Mouse (Mus musculus): ENCODE data around the gene Usp6nl. TPM values are rescaled to one million over a fixed set of nuclear protein-coding genes. Genes with fewer than 3 reads are reported as not detected.
A peak's percentile ranks its signal among the peaks of the same experiment; 100 is the strongest.

Gene Usp6nl
- polyA plus RNA-seq, 2 experiments: 2.8 to 3.3 TPM

DNA sequence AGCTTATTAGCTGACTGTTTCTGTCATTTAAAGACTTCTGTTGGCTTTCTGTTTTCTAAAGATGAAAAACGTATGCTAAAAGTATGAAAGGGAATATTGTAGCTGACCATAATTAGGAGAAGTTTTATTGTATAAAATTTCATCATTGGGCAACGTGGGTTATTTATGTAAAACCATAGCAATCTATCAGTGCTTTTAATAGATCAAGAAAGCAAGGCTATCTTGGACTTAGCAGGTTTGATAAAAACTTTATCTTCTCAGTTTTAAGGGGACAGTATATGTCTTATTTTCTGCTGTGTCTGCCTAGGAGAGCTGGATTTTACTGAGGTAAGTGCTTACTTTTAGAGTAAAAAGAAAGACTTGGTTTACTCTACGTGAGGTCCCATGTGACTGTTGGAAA is 14.2 kb downstream of the Usp6nl start:
- Histone ChIP-seq H3K4me3 (ENCODE audit: insufficient read depth in 1 of 2, low read depth in 2 of 2, low read length in 2 of 2) (no peak overlapping the region), H3K27ac (no peak overlapping the region), H3K36me3 (replicated peaks; ENCODE audit: control insufficient read depth, insufficient read depth, low read depth) (peaks cover 3% of the 10 kb centered on the region), H3K4me1 (replicated peaks; ENCODE audit: control insufficient read depth in 2 of 2, insufficient read depth in 2 of 2, low read length in 1 of 2) (peaks cover 30 to 36% of the 10 kb centered on the region in 2 experiments), H3K4me2 (ENCODE audit: low read depth) (no peak overlapping the region), H3K27me3 (ENCODE audit: control insufficient read depth, insufficient read depth, low read length) (no peaks in the 10 kb centered on the region), H3K9ac (replicated peaks) (no peak overlapping the region), H3K9me3 (ENCODE audit: control insufficient read depth, low read length) (no peaks in the 10 kb centered on the region)
- ATAC-seq (ENCODE audit: insufficient read depth): no peak
- 56% methylated on average over 3 of the region's 3 CpGs for WGBS (ENCODE audit: insufficient replicate concordance)
- DNase-seq (ENCODE audit: low read depth in 3 of 3, low spot score in 3 of 3): no peak
- TF ChIP-seq EP300 (IDR thresholded peaks at IDR 0.05; ENCODE audit: low read depth): no peak
- TF ChIP-seq CTCF (IDR thresholded peaks at IDR 0.05; ENCODE audit: low read depth): no peak

DNA sequence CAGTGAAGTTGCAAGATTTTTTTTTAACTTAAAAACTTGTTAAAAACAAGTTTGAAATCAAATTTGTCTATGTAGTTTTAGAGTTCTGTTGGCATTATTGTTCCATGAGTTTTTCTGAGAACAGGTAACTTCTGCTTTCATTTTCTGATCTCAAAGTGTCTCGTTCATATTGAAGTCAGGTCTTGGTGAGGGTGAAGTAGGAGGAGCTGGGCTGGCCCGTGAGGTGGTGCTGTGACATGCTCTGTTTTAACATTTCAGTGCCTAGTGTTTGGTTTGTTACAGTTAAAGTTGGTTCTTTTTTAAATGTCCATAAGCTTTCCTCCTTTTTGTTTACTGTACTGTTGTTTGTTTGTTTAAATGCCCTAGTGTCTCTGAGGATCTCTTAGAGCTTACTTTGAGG is 15.0 kb downstream of the Usp6nl start:
- 71% methylated on average over 2 of the region's 2 CpGs for WGBS (ENCODE audit: insufficient replicate concordance)
- H3K4me1 ChIP-seq (replicated peaks; ENCODE audit: control insufficient read depth in 2 of 2, insufficient read depth in 2 of 2, low read length in 1 of 2): peaks cover 23 to 29% of the 10 kb centered on the region in 2 experiments
- H3K27ac ChIP-seq: no peak overlapping the region
- no peaks in the 10 kb centered on the region for H3K27me3 ChIP-seq (ENCODE audit: control insufficient read depth, insufficient read depth, low read length)
- no peak overlapping the region for H3K4me2 ChIP-seq (ENCODE audit: low read depth)
- DNase-seq (ENCODE audit: low read depth in 3 of 3, low spot score in 3 of 3) (no peak), ATAC-seq (ENCODE audit: insufficient read depth) (no peak)
- peaks cover 3% of the 10 kb centered on the region for H3K36me3 ChIP-seq (replicated peaks; ENCODE audit: control insufficient read depth, insufficient read depth, low read depth)
- no peak for TF ChIP-seq EP300 (IDR thresholded peaks at IDR 0.05; ENCODE audit: low read depth)
- no peak for TF ChIP-seq CTCF (IDR thresholded peaks at IDR 0.05; ENCODE audit: low read depth)
- H3K9ac ChIP-seq (replicated peaks): no peak overlapping the region
- H3K4me3 ChIP-seq (ENCODE audit: insufficient read depth in 1 of 2, low read depth in 2 of 2, low read length in 2 of 2): no peak overlapping the region
- no peaks in the 10 kb centered on the region for H3K9me3 ChIP-seq (ENCODE audit: control insufficient read depth, low read length)

DNA sequence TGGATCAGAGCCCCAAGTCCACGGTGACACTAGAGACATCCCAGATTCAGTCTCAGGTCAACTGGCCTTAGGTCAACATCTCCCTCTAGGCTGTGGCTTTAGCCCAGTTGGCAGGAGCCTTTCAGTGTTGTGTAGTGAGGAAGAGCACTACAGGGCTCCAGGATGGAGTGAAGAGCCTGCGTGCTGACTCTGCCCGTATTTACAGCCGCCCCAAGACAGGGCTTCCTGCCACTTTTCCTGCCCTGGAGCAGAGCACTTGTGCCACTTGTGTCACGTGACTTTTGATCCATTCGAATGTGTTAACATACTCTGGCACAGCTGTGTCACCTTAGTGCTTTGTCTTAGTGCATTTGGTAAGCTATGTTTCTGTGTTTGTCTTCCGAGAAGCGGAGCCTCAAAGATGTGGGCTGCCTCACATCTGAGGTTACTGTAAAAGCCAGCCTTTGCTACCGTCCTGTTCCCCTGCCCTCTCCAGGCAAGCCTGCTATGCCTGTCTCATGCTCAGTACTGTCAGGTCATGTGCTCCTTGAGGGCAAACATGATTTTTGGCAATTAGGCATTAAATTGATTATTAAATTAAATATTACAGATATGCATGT is 15.7 kb downstream of the Usp6nl start:
- Histone ChIP-seq H3K4me3 (ENCODE audit: insufficient read depth in 1 of 2, low read depth in 2 of 2, low read length in 2 of 2) (no peak overlapping the region), H3K4me2 (ENCODE audit: low read depth) (no peak overlapping the region), H3K9me3 (ENCODE audit: control insufficient read depth, low read length) (no peaks in the 10 kb centered on the region), H3K36me3 (replicated peaks; ENCODE audit: control insufficient read depth, insufficient read depth, low read depth) (peaks cover 3% of the 10 kb centered on the region), H3K9ac (replicated peaks) (no peak overlapping the region), H3K27ac (no peak overlapping the region), H3K27me3 (ENCODE audit: control insufficient read depth, insufficient read depth, low read length) (no peaks in the 10 kb centered on the region), H3K4me1 (replicated peaks; ENCODE audit: control insufficient read depth in 2 of 2, insufficient read depth in 2 of 2, low read length in 1 of 2) (peaks cover 16 to 22% of the 10 kb centered on the region in 2 experiments)
- no peak for DNase-seq (ENCODE audit: low read depth in 3 of 3, low spot score in 3 of 3)
- 72% methylated on average over 9 of the region's 9 CpGs for WGBS (ENCODE audit: insufficient replicate concordance)
- ATAC-seq (ENCODE audit: insufficient read depth): peak; percentile 16; the same call in 1 of the 2 replicates
- TF ChIP-seq EP300 (IDR thresholded peaks at IDR 0.05; ENCODE audit: low read depth) (no peak), CTCF (IDR thresholded peaks at IDR 0.05; ENCODE audit: low read depth) (no peak)

DNA sequence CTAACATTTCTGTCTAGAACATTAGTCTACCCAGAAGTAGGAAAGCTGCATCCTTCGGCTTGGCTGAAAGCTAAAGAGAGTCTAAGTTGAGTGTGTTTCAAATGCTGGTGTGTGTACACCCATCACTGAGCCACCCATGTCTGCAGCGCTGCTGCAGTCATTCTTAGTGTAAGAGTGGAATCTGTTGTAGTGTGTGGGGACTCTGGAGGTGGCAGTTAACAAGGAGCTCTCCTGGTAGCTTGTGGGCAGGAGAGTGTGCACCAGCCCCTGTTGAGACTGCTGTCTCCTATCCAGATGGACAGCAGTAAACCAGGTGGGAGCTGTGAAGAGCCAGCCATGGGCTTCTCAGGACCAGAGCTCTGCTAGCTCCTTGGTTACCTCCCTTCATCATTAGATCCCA is 18.0 kb downstream of the Usp6nl start:
- Histone ChIP-seq H3K27me3 (ENCODE audit: control insufficient read depth, insufficient read depth, low read length) (no peaks in the 10 kb centered on the region), H3K27ac (no peak overlapping the region), H3K4me2 (ENCODE audit: low read depth) (no peak overlapping the region), H3K4me1 (replicated peaks; ENCODE audit: control insufficient read depth in 2 of 2, insufficient read depth in 2 of 2, low read length in 1 of 2) (peaks cover 3 to 7% of the 10 kb centered on the region in 2 experiments; a peak in 3 of 4 replicates), H3K36me3 (replicated peaks; ENCODE audit: control insufficient read depth, insufficient read depth, low read depth) (peaks cover 3% of the 10 kb centered on the region), H3K4me3 (ENCODE audit: insufficient read depth in 1 of 2, low read depth in 2 of 2, low read length in 2 of 2) (no peak overlapping the region), H3K9me3 (ENCODE audit: control insufficient read depth, low read length) (no peaks in the 10 kb centered on the region), H3K9ac (replicated peaks) (no peak overlapping the region)
- 79% methylated on average over 2 of the region's 2 CpGs for WGBS (ENCODE audit: insufficient replicate concordance)
- DNase-seq (ENCODE audit: low read depth in 3 of 3, low spot score in 3 of 3): no peak
- TF ChIP-seq CTCF (IDR thresholded peaks at IDR 0.05; ENCODE audit: low read depth) (no peak), EP300 (IDR thresholded peaks at IDR 0.05; ENCODE audit: low read depth) (no peak)
- ATAC-seq (ENCODE audit: insufficient read depth): no peak

DNA sequence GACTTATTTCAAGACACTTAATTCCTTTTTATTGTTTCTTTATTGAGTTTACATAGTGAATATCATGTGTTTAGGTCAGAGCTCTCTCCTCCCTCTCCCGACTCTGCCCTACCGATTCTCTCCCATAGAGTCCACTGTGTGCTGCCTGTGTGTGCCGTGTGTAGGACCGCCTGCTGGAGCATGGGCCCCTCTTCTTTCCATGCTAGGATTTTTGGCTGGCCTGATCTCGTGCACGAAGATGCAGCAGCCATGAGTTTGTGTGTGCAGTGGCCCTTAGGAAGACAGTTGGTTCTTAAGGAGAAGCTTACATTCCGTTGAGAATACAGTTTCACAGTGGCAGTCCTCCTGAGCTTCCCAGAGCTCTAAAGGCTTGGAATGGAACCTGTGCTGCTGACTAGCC is 19.0 kb downstream of the Usp6nl start:
- peaks cover 3% of the 10 kb centered on the region for H3K36me3 ChIP-seq (replicated peaks; ENCODE audit: control insufficient read depth, insufficient read depth, low read depth)
- no peak overlapping the region for H3K27ac ChIP-seq
- no peak for ATAC-seq (ENCODE audit: insufficient read depth)
- H3K27me3 ChIP-seq (ENCODE audit: control insufficient read depth, insufficient read depth, low read length): no peaks in the 10 kb centered on the region
- H3K4me3 ChIP-seq (ENCODE audit: insufficient read depth in 1 of 2, low read depth in 2 of 2, low read length in 2 of 2): no peak overlapping the region
- TF ChIP-seq EP300 (IDR thresholded peaks at IDR 0.05; ENCODE audit: low read depth) (no peak), CTCF (IDR thresholded peaks at IDR 0.05; ENCODE audit: low read depth) (no peak)
- no peak for DNase-seq (ENCODE audit: low read depth in 3 of 3, low spot score in 3 of 3)
- H3K4me2 ChIP-seq (ENCODE audit: low read depth): no peak overlapping the region
- no peaks in the 10 kb centered on the region for H3K9me3 ChIP-seq (ENCODE audit: control insufficient read depth, low read length)
- 81% methylated on average over 7 of the region's 7 CpGs for WGBS (ENCODE audit: insufficient replicate concordance)
- no peak overlapping the region for H3K9ac ChIP-seq (replicated peaks)
- peaks cover under 1 to 7% of the 10 kb centered on the region in 2 experiments; a peak in 3 of 4 replicates for H3K4me1 ChIP-seq (replicated peaks; ENCODE audit: control insufficient read depth in 2 of 2, insufficient read depth in 2 of 2, low read length in 1 of 2)
